9 mouse cellular contexts compared by ENCODE assay signal in the genomic region with DNA sequence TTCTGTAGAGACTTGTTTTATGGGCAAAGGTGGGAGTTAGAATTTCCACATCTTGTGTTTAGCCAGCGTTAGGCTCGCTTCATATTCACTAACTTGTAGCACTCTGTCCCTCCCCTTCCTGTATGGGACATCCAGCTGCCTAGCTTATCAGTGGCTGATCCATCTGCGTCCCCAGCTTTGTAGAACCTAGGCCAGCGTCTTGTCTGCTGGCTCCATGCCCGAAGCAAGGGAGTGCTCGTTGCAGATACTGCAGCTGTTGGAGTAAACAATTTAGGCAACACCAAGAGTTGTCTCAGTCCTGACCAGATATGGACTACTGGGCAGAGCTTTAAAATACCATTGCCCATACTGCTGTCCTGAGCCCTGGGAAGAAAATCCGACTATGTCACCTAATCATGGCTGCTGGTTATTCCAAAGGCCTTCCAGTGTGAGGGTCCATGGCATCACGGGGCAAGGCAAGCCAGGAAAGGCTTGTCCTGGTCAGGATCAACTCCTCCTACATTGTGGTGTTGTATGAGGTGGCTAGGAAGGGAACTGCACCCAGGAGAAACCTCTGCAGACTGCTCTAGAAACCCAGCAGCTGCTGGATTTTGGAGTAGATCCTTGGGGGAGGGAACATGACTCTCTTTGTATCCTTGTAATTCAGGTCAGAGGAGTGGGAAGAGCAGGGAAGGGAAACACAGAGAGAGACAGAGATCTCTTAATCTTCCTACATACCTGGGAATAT.
DNase-seq lines count a peak whose midpoint lies in the region; ATAC-seq and TF ChIP-seq lines count a peak whose summit lies in the region.
"Had no signal": no experiment of that assay in that cellular context is flagged by ENCODE, and none has a peak within 500 bp of the region (broad histone marks: within the 10 kb centered on the region; RNA-seq: fewer than 3 reads in every experiment).

No protein-coding gene starts in this region.

- TF ChIP-seq CTCF in midbrain, postnatal 0 days (IDR thresholded peaks at IDR 0.05), result peak; percentile 14; the same call in 1 of the 2 replicates

- H3K27ac ChIP-seq in midbrain, postnatal 0 days (ENCODE audit: low read depth, low read length), result no peak overlapping the region
- no peak overlapping the region for H3K27ac ChIP-seq in midbrain, embryonic 15.5 days
- H3K27ac ChIP-seq in heart, embryonic 11.5 days (ENCODE audit: low read depth, low read length), result peak overlapping the region; percentile 85
- H3K27ac ChIP-seq in liver, embryonic 11.5 days (ENCODE audit: low read depth, low read length), result peak overlapping the region; percentile 87
- H3K27ac ChIP-seq in stomach, embryonic 14.5 days (ENCODE audit: low read length), result no peak overlapping the region
- H3K27ac ChIP-seq in forebrain, embryonic 14.5 days (ENCODE audit: low read depth, low read length), result no peak overlapping the region

- WGBS in midbrain, postnatal 0 days, result 81% methylated on average over 8 of the region's 8 CpGs
- 87% methylated on average over 8 of the region's 8 CpGs for WGBS in midbrain, embryonic 15.5 days
- WGBS in heart, embryonic 11.5 days (ENCODE audit: insufficient replicate concordance), result 31% methylated on average over 8 of the region's 8 CpGs
- 30% methylated on average over 8 of the region's 8 CpGs for WGBS in liver, embryonic 11.5 days
- WGBS in stomach, embryonic 14.5 days, result 51% methylated on average over 8 of the region's 8 CpGs
- 87% methylated on average over 8 of the region's 8 CpGs for WGBS in forebrain, embryonic 14.5 days

- no peaks in the 10 kb centered on the region for H3K9me3 ChIP-seq in midbrain, postnatal 0 days (ENCODE audit: low read length)
- H3K9me3 ChIP-seq in midbrain, embryonic 15.5 days, result no peaks in the 10 kb centered on the region
- no peaks in the 10 kb centered on the region for H3K9me3 ChIP-seq in heart, embryonic 11.5 days (replicated peaks; ENCODE audit: control insufficient read depth, low read length)
- H3K9me3 ChIP-seq in liver, embryonic 11.5 days (ENCODE audit: control insufficient read depth, low read length), result no peaks in the 10 kb centered on the region
- H3K9me3 ChIP-seq in stomach, embryonic 14.5 days (ENCODE audit: control insufficient read depth, low read depth, low read length), result no peaks in the 10 kb centered on the region
- no peaks in the 10 kb centered on the region for H3K9me3 ChIP-seq in forebrain, embryonic 14.5 days (replicated peaks; ENCODE audit: control insufficient read depth, low read length)

- H3K4me2 ChIP-seq in midbrain, postnatal 0 days (ENCODE audit: low read depth, low read length, poor library complexity, severe bottlenecking), result no peak overlapping the region
- H3K4me2 ChIP-seq in midbrain, embryonic 15.5 days, result no peak overlapping the region
- no peak overlapping the region; the same call in 1 of the 2 replicates for H3K4me2 ChIP-seq in heart, embryonic 11.5 days
- H3K4me2 ChIP-seq in liver, embryonic 11.5 days, result peak overlapping the region; percentile 46
- H3K4me2 ChIP-seq in stomach, embryonic 14.5 days (replicated peaks; ENCODE audit: low read depth, low read length), result no peak overlapping the region
- no peak overlapping the region for H3K4me2 ChIP-seq in forebrain, embryonic 14.5 days (ENCODE audit: low read length)

- H3K4me3 ChIP-seq in midbrain, postnatal 0 days (ENCODE audit: low read depth, low read length), result no peak overlapping the region
- no peak overlapping the region for H3K4me3 ChIP-seq in midbrain, embryonic 15.5 days
- no peak overlapping the region for H3K4me3 ChIP-seq in heart, embryonic 11.5 days (ENCODE audit: low read depth, low read length)
- no peak overlapping the region for H3K4me3 ChIP-seq in liver, embryonic 11.5 days (ENCODE audit: low read depth, low read length)
- no peak overlapping the region for H3K4me3 ChIP-seq in stomach, embryonic 14.5 days (ENCODE audit: low read depth, low read length)
- no peak overlapping the region for H3K4me3 ChIP-seq in forebrain, embryonic 14.5 days (ENCODE audit: low read depth, low read length)

- no peak overlapping the region for H3K9ac ChIP-seq in midbrain, postnatal 0 days (replicated peaks; ENCODE audit: low read length, poor library complexity, severe bottlenecking)
- H3K9ac ChIP-seq in midbrain, embryonic 15.5 days, result no peak overlapping the region
- H3K9ac ChIP-seq in heart, embryonic 11.5 days (ENCODE audit: low read depth, low read length), result 0 out of 2 replicates have a peak overlapping the region, but pooled peaks have one; percentile 10
- H3K9ac ChIP-seq in liver, embryonic 11.5 days (ENCODE audit: low read depth, low read length), result 0 out of 2 replicates have a peak overlapping the region, but pooled peaks have one; percentile 25
- H3K9ac ChIP-seq in stomach, embryonic 14.5 days (replicated peaks; ENCODE audit: low read depth, low read length), result no peak overlapping the region
- no peak overlapping the region for H3K9ac ChIP-seq in forebrain, embryonic 14.5 days (ENCODE audit: low read length)

- H3K27me3 ChIP-seq in midbrain, postnatal 0 days (ENCODE audit: insufficient read depth, low read length), result no peaks in the 10 kb centered on the region
- no peaks in the 10 kb centered on the region for H3K27me3 ChIP-seq in midbrain, embryonic 15.5 days (replicated peaks)
- no peaks in the 10 kb centered on the region for H3K27me3 ChIP-seq in heart, embryonic 11.5 days (ENCODE audit: control insufficient read depth, insufficient read depth, low read length)
- H3K27me3 ChIP-seq in liver, embryonic 11.5 days (replicated peaks; ENCODE audit: control insufficient read depth, insufficient read depth, low read length), result no peaks in the 10 kb centered on the region
- no peaks in the 10 kb centered on the region for H3K27me3 ChIP-seq in stomach, embryonic 14.5 days (ENCODE audit: control insufficient read depth, insufficient read depth, low read length)
- no peaks in the 10 kb centered on the region for H3K27me3 ChIP-seq in forebrain, embryonic 14.5 days (replicated peaks; ENCODE audit: control insufficient read depth, insufficient read depth, low read length)
- H3K27me3 ChIP-seq: Patski had no signal

- no peak for ATAC-seq in midbrain, postnatal 0 days (ENCODE audit: low FRiP score)
- no peak for ATAC-seq in midbrain, embryonic 15.5 days (replicated peaks)
- ATAC-seq in heart, embryonic 11.5 days (replicated peaks; ENCODE audit: insufficient number of reproducible peaks, low FRiP score, low TSS enrichment), result peak; percentile 93
- ATAC-seq in liver, embryonic 11.5 days (replicated peaks; ENCODE audit: low FRiP score), result peak; percentile 100
- peak; percentile 42; the same call in 1 of the 2 replicates for ATAC-seq in stomach, embryonic 14.5 days (ENCODE audit: insufficient number of reproducible peaks, insufficient read depth, low FRiP score, low read depth)
- no peak for ATAC-seq in forebrain, embryonic 14.5 days
- ATAC-seq: Patski had no signal

- no peak for DNase-seq in midbrain, postnatal 0 days (ENCODE audit: low spot score)
- peak; percentile 59 for DNase-seq in liver, embryonic 11.5 days (ENCODE audit: low spot score)
- DNase-seq in right cerebral cortex, postnatal 4 days, result no peak
- no peak for DNase-seq in layer of hippocampus, postnatal 10 days (ENCODE audit: low spot score in 2 of 2)
- DNase-seq in forebrain, embryonic 14.5 days (ENCODE audit: low spot score), result no peak

- no peaks in the 10 kb centered on the region; the same call in 1 of the 2 replicates for H3K4me1 ChIP-seq in midbrain, postnatal 0 days (ENCODE audit: insufficient read depth, low read length)
- H3K4me1 ChIP-seq in midbrain, embryonic 15.5 days, result peaks cover 8% of the 10 kb centered on the region
- H3K4me1 ChIP-seq in heart, embryonic 11.5 days (ENCODE audit: control insufficient read depth, insufficient read depth, low read length), result peaks cover 29% of the 10 kb centered on the region
- peaks cover 14% of the 10 kb centered on the region for H3K4me1 ChIP-seq in liver, embryonic 11.5 days (replicated peaks; ENCODE audit: control insufficient read depth, insufficient read depth, low read length)
- H3K4me1 ChIP-seq in stomach, embryonic 14.5 days (ENCODE audit: control insufficient read depth, insufficient read depth, low read length), result peaks cover 8% of the 10 kb centered on the region; the same call in 1 of the 2 replicates
- H3K4me1 ChIP-seq in forebrain, embryonic 14.5 days (ENCODE audit: control insufficient read depth, insufficient read depth, low read length), result peaks cover 10% of the 10 kb centered on the region

- H3K36me3 ChIP-seq in midbrain, postnatal 0 days (ENCODE audit: insufficient read depth, low read length), result no peaks in the 10 kb centered on the region
- H3K36me3 ChIP-seq in midbrain, embryonic 15.5 days (replicated peaks), result no peaks in the 10 kb centered on the region
- no peaks in the 10 kb centered on the region for H3K36me3 ChIP-seq in heart, embryonic 11.5 days (ENCODE audit: control insufficient read depth, insufficient read depth, low read length)
- H3K36me3 ChIP-seq in liver, embryonic 11.5 days (ENCODE audit: control insufficient read depth, insufficient read depth, low read length), result no peaks in the 10 kb centered on the region
- H3K36me3 ChIP-seq in stomach, embryonic 14.5 days (ENCODE audit: control insufficient read depth, insufficient read depth, low read length), result no peaks in the 10 kb centered on the region
- no peaks in the 10 kb centered on the region for H3K36me3 ChIP-seq in forebrain, embryonic 14.5 days (ENCODE audit: control insufficient read depth, insufficient read depth, low read length)

Comparison
In these comparisons a context has a peak if more than half of its experiments do, and no peak if none do; other contexts are left out.
1. ATAC-seq: peak in heart, embryonic 11.5 days (single experiment), liver, embryonic 11.5 days (single experiment) and stomach, embryonic 14.5 days (single experiment); none in midbrain, postnatal 0 days (single experiment), midbrain, embryonic 15.5 days (single experiment) and forebrain, embryonic 14.5 days (single experiment).
2. H3K27ac ChIP-seq: peak in heart, embryonic 11.5 days (single experiment) and liver, embryonic 11.5 days (single experiment); none in midbrain, postnatal 0 days (single experiment), midbrain, embryonic 15.5 days (single experiment), stomach, embryonic 14.5 days (single experiment) and forebrain, embryonic 14.5 days (single experiment).
3. H3K9ac ChIP-seq: peak in heart, embryonic 11.5 days (single experiment) and liver, embryonic 11.5 days (single experiment); none in midbrain, postnatal 0 days (single experiment), midbrain, embryonic 15.5 days (single experiment), stomach, embryonic 14.5 days (single experiment) and forebrain, embryonic 14.5 days (single experiment).